Mouse (Mus musculus): ENCODE data around the gene Eci1. TPM values are rescaled to one million over a fixed set of nuclear protein-coding genes. Genes with fewer than 3 reads are reported as not detected.
A peak's percentile ranks its signal among the peaks of the same experiment; 100 is the strongest.
"Not testable (repeated sequence)": the region's sequence is repeated elsewhere in the genome, so short reads cannot be mapped to it uniquely, and the experiment has no call there.

The Eci1 gene
- 100 to 1,000 TPM; 428 to 461 TPM for total RNA-seq (2021)
- long read RNA-seq, experiment 1, transcript Eci1-205 (7 exons, 1,137 nt) = major isoform, 547 of 589 reads
- long read RNA-seq, experiment 1, partial matches to known transcripts = 24 of 589 reads
- long read RNA-seq, experiment 1, other reads (novel, unspliced or antisense) = 17 of 589 reads
- long read RNA-seq, experiment 2, transcript Eci1-205 (7 exons, 1,137 nt) = major isoform, 430 of 458 reads
- long read RNA-seq, experiment 2, partial matches to known transcripts = 12 of 458 reads
- long read RNA-seq, experiment 2, other reads (novel, unspliced or antisense) = 14 of 458 reads

DNA sequence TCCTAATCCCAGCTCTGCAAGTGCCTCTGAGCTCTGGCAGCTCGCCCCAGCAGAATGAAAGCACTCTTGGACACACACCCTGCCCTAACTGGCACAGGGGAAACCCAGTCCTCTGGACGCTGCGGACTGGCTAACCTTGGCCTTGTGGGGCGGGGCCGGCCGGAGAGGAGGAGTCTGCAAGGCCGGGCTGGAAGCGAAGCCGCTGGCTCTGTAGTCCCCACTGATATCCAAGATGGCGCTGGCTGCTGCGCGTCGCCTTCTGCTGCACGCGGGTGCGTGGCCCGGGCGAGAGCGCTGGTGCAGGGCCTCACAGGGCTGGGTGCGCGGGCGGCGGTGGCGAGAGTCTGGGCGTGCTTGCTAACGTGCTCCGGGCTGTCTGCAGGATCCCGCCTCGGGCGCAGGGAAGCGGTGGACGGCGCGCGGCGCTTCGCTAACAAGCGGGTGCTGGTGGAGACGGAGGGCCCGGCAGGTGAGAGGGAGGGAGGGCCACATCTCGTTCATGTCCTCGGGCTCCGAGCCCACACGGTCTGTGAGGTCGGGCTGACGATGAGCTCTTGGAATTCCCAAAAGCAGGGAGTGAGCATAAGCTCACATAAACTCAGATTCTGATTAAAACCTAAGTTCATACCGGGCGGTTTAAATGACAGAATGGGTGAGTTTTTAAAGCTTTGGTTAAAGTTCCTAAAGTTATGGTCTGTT, at the start of gene Eci1:
Gene Eci1, plus strand, starts transcription at position 171 of the 699 bp plus-strand sequence.
- peak; percentile 93 to 95 for DNase-seq
- intact Hi-C loops (cut with DNase I) = loop anchor here (2.0 kb wide), 1 partner anchor 28 kb away; no protein-coding TSS in a partner anchor

DNA sequence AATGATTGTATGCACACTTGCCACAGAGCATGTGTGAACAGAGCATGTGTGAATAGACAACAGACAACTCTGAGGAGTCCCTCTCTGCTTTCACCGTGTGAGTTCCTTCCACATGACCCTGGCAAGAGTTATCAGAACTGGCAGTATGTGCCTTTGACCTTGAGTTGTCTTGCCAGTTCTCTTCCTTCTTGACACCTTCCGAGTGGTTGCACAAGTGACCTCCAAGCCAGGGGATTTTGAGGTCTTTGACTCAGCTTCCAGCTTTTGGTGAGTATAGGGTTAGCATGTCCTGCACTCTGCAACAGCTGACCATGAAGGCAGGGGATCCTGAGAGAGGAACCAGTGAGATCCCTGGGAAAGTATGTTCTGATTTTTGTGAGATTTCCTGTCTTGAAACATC, 47.9 kb upstream of the Eci1 start:
- intact Hi-C loops (cut with DNase I) = no loop called here
- no peak for DNase-seq

DNA sequence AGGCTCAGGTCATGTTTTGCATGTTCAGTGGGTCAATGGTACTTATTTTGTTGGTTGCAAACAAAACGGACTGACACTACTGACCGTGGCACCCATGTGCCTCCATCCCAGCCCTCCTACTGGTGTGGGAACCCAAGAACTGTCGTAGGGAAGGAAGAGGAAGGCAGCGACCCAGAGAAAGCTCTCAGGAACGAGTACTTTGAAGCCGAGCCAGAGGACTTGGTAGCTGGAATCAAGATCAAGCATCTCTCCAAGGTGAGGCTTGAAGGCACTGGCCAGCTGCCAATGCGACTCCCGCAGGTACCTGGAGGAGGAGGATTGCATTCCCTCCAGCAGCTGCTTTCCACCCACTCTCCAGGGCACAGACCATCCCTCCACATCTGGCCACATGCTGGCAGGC, 42.7 kb upstream of the Eci1 start:
- DNase-seq = no peak
- intact Hi-C loops (cut with DNase I) = no loop called here

DNA sequence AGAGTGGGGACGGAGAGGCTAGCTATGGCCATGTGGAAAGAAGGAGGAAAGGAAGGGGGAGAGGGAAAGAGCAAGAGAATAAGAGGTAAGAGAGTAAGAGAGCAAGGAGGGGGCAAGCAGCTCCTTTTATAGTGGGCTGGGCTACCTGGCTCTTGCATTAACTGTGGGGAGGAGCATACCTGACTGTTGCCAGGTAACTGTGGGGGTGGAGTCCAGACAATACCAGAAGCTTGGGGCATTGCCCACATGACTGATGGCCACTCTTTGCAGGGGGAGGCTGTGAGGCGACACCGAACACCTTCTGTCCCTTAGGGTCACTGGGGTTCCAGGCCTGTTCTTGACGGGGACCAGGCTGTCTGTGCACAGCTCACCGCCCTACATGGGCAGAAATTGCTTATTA, 37.7 kb upstream of the Eci1 start:
- no peak for DNase-seq
- intact Hi-C loops (cut with DNase I) = no loop called here

DNA sequence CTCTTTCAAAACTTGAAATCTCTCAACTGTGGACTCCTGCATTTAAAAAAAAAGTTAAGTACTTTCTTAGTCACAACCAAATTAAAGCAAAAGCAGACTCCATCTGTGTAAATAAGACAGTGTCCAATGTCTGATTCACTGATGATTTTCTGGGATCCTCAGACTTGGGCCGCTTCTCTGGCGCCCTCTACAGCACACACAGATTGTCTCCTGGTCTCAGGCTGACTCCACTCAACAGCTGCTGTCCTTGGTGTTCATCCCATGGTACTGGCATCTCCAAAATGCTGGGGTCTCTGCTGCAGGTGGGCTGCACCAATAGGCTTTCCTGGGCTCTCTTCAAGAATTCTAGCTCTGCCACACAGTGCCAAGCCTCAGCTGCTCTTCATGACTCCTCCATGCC, 36.6 kb upstream of the Eci1 start:
- intact Hi-C loops (cut with DNase I) = loop anchor here (1.0 to 2.0 kb wide), 2 partner anchors 217 to 237 kb away; no protein-coding TSS in a partner anchor

DNA sequence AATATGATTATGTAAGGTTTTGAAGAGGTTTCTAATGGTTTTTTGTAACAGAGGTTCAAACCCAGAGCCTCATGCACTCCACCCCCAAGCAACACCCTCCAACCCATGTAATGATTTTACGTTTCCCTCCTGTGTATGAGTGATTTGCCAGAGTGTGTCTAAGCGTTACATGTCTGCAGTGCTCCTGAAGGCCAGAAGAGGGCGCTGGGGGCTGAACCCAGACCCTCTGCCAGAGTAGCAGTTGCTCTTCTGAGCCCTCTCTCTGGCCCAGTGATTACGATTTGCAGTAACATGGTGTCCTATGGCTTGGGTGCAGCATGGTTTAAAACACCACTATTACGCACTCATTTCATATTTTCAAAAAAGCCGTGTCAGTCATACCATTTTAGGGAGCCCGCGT, 35.3 kb upstream of the Eci1 start:
- intact Hi-C loops (cut with DNase I) = loop anchor here (2.0 kb wide), 1 partner anchor 238 kb away; no protein-coding TSS in a partner anchor
- DNase-seq = peak in 1 of 2 experiments; percentile 10

More for the DNA sequence above, 36.6 kb upstream of the Eci1 start:
- peak; percentile 62 to 72 for DNase-seq

DNA sequence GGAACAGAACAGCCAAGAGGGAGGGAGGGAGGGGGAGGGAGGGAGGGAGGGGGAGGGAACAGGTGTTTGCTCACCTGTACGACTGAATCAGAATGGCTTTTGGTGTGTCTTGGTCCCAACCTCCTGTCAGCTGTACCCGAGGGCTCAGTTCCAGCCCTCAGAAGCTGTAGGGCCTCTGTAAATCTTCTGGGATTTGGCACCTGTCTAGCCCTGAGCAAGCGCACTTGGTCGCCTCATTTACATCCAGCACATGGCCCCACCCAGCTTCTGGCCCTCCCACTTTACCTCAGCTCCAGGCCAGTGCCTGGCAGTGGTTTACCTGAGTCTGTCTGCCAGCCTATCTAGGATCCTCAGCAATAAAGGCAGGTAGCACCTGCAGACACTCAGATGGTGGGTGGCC, 32.9 kb upstream of the Eci1 start:
- intact Hi-C loops (cut with DNase I) = no loop called here
- no peak for DNase-seq

DNA sequence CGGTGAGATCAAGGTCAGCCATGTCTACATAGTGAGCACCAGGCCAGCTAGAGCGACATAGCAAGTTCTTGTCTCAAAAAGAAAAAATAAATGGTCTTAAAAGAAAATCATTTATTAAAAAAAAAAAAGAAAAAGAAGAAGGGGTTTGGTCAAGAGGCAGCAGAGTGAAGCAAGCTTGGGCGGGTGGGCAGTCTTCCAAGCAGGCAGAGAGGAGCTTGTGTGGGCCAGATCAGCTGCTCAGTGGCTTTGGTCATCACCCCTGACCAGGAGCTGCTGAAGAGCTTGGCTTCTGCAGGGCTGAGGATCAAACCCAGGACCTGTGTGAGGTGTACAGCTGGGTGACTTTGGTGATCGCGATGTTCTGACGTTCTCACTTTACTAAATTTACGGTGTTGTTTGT, 32.0 kb upstream of the Eci1 start:
- DNase-seq = peak; percentile 14 to 17
- intact Hi-C loops (cut with DNase I) = no loop called here

DNA sequence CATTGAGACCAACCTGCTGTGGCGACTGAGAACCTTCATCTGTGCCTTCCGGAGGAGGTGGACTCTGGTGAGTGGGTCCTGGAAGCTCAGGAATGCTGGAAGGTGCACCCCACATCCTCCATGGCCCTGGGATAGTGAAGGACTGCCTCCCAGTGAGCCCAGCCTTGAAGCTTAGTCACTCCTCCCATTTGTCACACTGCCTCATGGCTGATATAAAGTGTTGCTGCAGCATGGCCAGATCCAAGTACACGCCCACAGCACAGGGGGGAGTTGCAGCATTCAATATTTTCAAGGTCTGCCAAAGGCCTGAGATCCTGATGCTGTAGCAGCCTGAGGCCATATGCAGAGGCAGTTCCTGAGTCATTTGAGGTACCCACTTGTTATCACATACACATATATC, 24.1 kb upstream of the Eci1 start:
- intact Hi-C loops (cut with DNase I) = no loop called here
- DNase-seq = no peak

DNA sequence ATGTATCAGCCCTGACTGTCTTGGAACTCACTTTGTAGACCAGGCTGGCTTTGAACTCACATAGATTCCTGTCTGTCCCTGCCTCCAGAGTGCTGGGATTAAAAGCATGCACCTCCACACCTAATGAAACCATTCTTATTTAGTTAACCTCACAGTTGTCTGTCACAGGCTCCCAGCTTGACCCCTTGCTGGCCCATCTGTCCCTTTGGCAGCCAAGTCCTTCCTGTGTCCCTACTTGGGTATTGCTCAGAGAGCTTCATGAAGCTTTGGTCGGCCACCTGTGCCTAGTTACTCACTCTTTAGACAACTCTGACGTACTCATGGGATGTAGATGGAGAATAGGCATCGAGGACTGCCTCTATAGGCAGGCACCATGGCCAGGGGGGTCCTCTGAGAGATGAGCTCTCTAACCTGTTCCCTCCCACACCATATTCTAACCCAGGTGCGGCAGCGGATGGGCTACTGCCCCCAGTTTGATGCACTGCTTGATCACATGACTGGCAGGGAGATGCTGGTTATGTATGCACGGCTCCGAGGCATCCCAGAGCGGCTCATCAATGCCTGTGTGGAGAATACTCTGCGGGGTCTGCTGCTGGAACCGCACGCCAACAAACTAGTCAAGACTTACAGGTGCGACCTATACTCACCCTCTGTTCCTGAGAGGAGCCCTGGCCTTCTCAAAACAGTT, 19.2 kb upstream of the Eci1 start:
- intact Hi-C loops (cut with DNase I) = no loop called here
- no peak for DNase-seq

DNA sequence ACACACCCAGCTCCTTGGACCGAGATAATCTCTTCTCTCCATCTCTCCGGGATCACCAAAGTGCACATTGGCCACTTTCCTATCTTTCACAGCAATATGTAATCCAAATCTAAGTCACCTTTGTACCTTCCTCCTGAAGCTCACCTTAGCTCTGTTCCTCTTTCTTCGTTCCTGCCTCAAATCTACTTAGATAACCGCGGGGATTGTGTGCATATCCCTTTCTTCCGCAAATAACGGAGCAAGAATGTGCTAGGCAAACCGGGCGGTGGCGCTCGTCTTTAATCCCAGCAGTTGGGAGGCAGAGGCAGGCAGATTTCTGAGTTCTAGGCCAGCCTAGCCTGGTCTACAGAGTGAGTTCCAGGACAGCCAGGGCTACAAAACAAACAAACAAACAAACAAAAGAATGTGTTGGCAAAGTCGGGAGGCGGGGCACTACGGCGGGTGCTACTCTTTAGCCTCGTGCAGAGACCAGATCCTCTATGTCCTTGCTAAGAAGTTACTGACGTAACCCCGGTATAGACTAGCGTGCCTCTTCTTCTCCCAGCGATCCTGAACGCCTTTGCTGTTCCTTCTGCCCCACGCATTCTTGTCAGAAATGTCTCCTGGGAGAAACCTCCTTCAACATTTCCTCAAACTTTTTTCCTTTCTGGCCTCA, 12.8 kb upstream of the Eci1 start:
- peak; percentile 14 to 30 for DNase-seq
- intact Hi-C loops (cut with DNase I) = no loop called here

DNA sequence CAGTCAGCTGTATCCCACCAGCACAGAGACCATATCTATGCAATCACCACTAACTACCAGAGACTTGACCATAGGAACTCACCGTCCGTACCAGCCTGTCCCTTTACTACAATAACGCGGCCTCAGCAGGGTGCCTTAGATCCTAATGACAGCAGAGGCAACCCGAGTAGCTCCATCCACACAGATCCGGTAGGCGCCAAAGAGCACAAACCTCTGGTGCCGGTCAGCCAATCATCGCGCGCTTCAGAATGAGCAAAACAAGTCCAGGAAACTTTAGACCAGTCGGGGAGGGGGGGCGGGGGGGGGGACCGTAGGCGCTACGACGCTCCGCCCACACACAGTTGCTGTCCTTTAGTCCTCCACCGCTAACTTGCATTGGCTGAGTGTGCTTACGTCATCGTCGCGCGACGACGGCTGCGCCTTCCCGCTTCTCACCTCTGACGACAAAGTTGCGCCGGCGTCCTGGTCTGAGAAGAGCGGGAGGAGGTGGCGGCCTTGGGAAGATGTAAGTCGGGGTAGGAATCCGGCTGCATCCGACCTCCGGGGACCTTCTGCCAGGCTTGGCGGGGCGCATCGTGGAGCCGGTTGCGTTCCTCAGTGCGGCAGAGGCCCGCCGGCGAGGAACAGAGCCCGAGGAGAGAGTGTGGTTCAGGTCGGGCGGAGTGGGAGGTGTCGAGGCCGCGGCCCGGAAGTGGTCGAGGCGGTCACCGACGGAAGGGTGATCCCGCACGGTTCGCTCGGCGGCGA, 12.0 kb upstream of the Eci1 start, which contains the start of gene Rnps1:
Gene Rnps1, plus strand, starts transcription at position 336 of the 747 bp plus-strand sequence.
- DNase-seq = peak; percentile 92 to 95
- intact Hi-C loops (cut with DNase I) = no loop called here

DNA sequence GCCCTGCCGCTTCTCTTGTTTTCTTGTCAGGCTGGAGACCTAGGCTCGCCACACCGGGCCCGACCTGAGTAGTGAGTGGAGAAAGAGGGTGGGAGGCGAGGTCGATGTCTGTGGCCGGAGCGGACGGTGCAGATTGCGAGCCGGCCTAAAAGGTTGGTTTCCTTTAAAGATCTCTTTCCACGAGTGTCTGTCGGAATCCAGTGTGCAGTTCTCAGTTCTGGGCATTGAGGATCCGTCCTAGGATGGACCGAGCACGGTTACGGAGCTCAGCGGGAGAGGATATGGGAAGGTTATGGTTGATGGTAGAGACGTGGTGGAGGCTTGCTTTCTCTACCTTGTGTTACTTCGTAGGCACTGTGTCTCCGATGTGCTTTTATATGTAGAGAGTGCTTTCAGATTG, 11.4 kb upstream of the Eci1 start:
- DNase-seq = no peak
- intact Hi-C loops (cut with DNase I) = no loop called here

DNA sequence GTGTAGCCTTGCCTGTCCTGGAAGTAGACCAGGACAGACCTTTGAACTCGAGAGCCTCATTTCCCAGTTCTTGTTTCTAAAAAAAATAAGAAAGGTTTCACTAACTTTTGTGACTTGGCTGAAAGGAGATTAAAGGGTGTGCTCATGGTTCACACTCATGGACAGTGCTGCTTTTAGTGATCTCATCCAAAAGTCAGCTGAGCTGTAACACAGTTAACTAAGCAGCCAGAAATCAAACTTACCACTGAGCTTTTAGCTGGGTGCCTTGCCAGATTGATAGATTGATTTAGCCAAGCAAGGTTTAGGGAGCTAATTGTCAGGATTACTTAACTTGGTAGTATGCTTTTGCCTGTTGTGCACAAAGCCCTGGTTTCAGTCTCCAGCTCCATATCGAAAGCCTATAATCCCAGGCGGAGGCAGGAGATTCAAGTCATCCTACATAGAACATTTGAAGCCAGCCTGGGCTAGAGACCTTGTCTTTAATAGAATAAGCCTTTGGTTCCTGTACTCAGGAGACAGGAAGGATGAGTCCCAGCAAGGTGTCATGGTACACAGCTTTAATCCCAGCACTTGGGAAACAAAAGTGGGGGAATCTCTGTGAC, 10.3 kb upstream of the Eci1 start:
- intact Hi-C loops (cut with DNase I) = no loop called here
- DNase-seq = no peak

DNA sequence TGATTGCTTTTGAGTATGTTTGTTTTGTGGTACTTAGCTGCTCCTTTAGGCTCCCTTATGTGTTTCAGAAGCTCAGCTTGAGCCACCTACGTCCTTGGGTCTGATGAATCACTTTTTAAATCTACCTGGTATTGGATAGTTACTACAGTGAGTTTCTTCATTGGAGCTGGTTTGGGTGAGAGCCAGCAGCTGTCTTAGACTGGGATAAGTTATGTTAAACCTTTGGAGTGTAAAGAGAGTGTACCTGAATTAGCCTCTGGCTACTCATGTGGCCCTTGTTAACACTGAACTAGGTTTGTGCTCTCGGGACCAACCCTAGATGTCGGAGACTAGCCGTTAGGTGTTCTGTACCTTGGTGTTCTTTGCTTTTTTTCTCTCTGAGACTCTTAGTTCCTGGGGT, 3.3 kb upstream of the Eci1 start:
- no peak for DNase-seq
- intact Hi-C loops (cut with DNase I) = no loop called here

DNA sequence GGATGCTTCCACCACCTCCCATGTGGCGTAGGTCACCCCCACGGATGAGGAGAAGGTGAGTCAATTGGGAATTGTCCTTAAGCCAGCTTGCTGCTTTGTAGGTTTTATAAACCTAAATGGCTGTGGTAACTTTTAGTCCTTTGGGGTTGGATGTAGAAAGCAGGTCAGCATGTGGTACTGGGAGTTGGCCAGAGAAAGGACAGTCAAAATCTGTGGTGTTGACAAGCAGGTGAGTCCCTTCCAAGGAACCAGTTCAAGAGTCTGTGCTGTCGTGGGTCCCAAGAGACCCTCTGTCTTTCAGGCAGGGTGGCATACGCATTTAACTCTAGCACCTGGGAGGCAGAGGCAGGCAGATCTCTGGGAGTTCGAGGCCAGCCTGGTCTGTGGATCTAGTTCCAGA, 2.0 kb upstream of the Eci1 start:
- intact Hi-C loops (cut with DNase I) = no loop called here
- DNase-seq = no peak

DNA sequence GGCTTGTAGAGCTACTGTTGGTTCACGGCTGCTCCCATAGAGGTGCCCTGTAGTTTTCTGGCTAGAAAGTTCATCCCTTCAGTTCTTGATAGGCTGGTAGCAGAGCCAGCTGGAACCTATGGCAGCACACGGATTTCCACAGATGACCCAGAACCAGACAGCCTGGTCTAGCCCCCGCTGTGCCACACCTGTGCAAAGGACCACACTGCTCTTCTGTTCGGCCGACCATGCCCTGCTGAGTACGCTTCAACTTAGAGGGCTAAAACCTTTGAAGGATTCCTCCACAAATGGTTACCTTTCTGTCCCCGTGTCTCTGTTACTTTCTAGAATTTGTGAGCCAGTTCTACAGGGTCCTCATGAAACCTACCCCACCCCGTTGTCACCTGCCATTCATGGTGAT, 1.1 kb upstream of the Eci1 start:
- intact Hi-C loops (cut with DNase I); DNase-seq: not testable (repeated sequence)

DNA sequence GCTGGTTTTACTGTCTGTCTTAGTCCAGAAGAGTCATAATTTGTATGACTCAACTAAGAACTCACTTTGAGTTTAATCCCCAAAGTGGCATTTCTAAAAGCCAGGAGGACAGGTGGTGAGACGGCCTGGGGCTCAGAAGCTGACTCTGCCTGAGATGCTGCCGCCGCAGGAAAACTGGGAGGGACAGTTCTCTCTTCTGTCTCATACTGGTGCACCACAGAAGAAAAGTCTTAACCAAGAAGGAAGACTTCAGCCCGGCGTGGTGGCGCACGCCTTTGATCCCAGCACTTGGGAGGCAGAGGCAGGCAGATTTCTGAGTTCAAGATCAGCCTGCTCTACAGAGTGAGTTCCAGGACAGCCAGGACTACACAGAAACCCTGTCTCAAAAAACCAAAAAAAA, 536 bp upstream of the Eci1 start:
- intact Hi-C loops (cut with DNase I) = loop anchor here (2.0 kb wide), 1 partner anchor 29 kb away; no protein-coding TSS in a partner anchor
- no peak for DNase-seq

DNA sequence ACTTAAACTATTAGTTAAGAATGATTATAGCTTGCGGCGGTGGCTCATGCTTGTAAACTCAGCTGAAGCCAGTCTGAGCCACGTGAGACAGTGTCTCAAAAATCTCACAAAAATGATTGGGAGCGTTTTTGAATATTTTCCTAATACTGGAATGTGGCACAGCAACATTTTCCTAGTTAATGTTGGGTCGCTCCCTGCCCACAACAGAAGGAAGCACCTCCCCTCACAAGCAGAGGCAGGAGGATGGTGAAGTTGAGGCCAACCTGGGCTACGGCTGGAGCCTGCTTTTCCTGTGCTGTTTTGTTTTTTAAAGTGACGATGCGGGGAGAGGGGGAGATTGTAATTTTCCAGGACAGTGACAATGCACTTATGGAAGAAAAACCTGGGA, 723 bp downstream of the Eci1 start:
- peak in 1 of 2 experiments; percentile 26 for DNase-seq

More for the DNA sequence above, 723 bp downstream of the Eci1 start:
- intact Hi-C loops (cut with DNase I) = loop anchor here (2.0 kb wide), 1 partner anchor 28 kb away; no protein-coding TSS in a partner anchor

Data from heart, postnatal 14 days (tissue).